Mouse (Mus musculus): Measurements from ENCODE around the gene Cacnb4. TPM values are rescaled to one million over a fixed set of nuclear protein-coding genes. Genes with fewer than 3 reads are reported as not detected.

The Cacnb4 gene
- polyA plus RNA-seq, 1 experiment: not detected

DNA sequence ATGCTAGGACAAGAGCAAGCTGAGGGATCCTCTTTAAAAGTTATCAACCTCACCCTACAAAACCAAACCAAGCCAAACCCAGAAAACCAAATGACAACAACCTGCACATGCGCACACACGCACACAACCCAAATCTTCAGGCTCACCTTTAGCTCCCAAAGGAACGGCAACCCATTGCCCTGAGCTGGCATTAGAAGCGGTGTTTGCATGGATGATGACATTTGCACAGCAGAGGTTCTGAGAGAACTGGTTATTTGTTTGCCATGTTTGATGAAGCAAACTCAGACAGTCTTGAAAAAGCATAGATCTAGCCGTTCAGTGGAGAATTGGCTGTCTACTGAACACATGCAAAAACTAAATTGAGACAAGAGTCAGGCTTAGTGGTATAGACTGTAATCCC is 198.1 kb downstream of the Cacnb4 start:
- Histone ChIP-seq H3K27ac (ENCODE audit: insufficient read depth, low read length) (no peak overlapping the region), H3K4me1 (ENCODE audit: control insufficient read depth, insufficient read depth, low read length) (no peaks in the 10 kb centered on the region)
- TF ChIP-seq POLR2A (IDR thresholded peaks at IDR 0.05; ENCODE audit: insufficient read depth, low read length) (no peak), EP300 (IDR thresholded peaks at IDR 0.05; ENCODE audit: insufficient read depth, low read depth, low read length) (no peak), CTCF (IDR thresholded peaks at IDR 0.05; ENCODE audit: low read depth, low read length) (no peak)

DNA sequence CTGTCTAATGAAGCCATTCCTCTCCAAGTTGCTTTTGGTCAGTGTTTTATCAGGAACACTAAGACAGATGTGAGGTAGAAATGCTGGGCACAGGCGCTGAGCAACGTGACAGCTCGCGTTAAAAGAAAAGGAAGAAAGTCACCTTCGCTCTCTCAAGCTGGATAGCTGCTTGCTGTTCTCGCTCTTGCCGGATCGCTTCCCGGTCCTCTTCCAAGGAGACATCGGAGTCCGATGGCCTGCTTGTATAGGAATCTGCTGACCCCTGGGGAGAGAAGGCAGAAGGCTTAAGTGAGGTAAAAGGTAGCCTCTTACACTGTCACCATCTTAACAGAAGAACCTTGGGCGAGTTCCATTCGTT is 199.1 kb downstream of the Cacnb4 start:
- H3K4me1 ChIP-seq (ENCODE audit: control insufficient read depth, insufficient read depth, low read length): no peaks in the 10 kb centered on the region
- H3K27me3 ChIP-seq (ENCODE audit: control insufficient read depth, insufficient read depth, low read length, poor library complexity, severe bottlenecking): no peaks in the 10 kb centered on the region
- H3K9ac ChIP-seq (ENCODE audit: low read depth, poor library complexity, severe bottlenecking): no peak overlapping the region
- TF ChIP-seq EP300 (IDR thresholded peaks at IDR 0.05; ENCODE audit: insufficient read depth, low read depth, low read length): no peak
- H3K27ac ChIP-seq (ENCODE audit: insufficient read depth, low read length): no peak overlapping the region
- no peaks in the 10 kb centered on the region for H3K36me3 ChIP-seq (ENCODE audit: control insufficient read depth, insufficient read depth, low read length, poor library complexity, severe bottlenecking)
- no peaks in the 10 kb centered on the region for H3K9me3 ChIP-seq (replicated peaks; ENCODE audit: control insufficient read depth, insufficient read depth, low read length, poor library complexity, severe bottlenecking)
- H3K4me3 ChIP-seq (ENCODE audit: low read depth, low read length): no peak overlapping the region

More for the DNA sequence above, 198.1 kb downstream of the Cacnb4 start:
- Histone ChIP-seq H3K27me3 (ENCODE audit: control insufficient read depth, insufficient read depth, low read length, poor library complexity, severe bottlenecking) (no peaks in the 10 kb centered on the region), H3K9ac (ENCODE audit: low read depth, poor library complexity, severe bottlenecking) (no peak overlapping the region), H3K4me3 (ENCODE audit: low read depth, low read length) (no peak overlapping the region), H3K36me3 (ENCODE audit: control insufficient read depth, insufficient read depth, low read length, poor library complexity, severe bottlenecking) (no peaks in the 10 kb centered on the region), H3K9me3 (replicated peaks; ENCODE audit: control insufficient read depth, insufficient read depth, low read length, poor library complexity, severe bottlenecking) (no peaks in the 10 kb centered on the region)

DNA sequence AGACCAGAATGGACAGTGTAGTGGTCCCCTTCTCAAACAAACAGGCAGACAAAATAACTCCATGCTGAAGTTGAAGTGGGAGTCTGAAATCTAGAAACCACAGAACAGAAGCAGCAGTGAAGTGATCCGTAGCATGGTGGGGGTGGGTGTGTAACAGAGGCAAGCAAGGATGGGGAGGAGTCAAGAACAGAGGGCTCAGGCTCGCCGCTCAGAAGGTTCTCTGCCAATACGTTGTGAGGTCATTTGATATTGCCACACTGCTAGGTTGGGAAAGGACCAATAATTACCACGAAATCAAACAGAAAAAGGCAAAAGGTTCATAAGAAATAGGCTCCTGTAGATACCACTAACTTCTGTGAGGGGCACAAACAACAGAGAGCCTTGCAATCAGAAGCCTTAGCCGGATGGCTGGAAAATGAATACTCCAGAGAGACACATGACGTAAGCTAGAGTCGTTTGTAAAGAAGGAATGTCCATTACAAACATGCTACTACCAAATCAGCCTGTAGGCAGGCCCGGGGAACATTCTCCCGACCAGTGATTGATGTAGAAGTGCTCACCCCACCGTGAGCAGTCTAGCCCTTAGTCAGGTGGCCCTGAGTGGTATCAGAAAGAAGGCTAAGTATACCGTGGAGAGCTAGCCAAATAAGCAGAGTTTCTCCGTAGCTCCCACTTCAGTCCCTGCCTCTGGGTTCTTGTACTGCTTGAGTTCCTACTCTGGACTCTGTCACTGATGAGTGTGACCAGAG is 199.7 kb downstream of the Cacnb4 start:
- no peak for TF ChIP-seq POLR2A (IDR thresholded peaks at IDR 0.05; ENCODE audit: insufficient read depth, low read length)
- no peak overlapping the region for H3K4me3 ChIP-seq (ENCODE audit: low read depth, low read length)
- no peaks in the 10 kb centered on the region for H3K9me3 ChIP-seq (replicated peaks; ENCODE audit: control insufficient read depth, insufficient read depth, low read length, poor library complexity, severe bottlenecking)
- H3K4me1 ChIP-seq (ENCODE audit: control insufficient read depth, insufficient read depth, low read length): no peaks in the 10 kb centered on the region
- no peak overlapping the region for H3K27ac ChIP-seq (ENCODE audit: insufficient read depth, low read length)
- H3K9ac ChIP-seq (ENCODE audit: low read depth, poor library complexity, severe bottlenecking): no peak overlapping the region
- H3K36me3 ChIP-seq (ENCODE audit: control insufficient read depth, insufficient read depth, low read length, poor library complexity, severe bottlenecking): no peaks in the 10 kb centered on the region
- H3K27me3 ChIP-seq (ENCODE audit: control insufficient read depth, insufficient read depth, low read length, poor library complexity, severe bottlenecking): no peaks in the 10 kb centered on the region

GRCm38 (mm10) chr2:52475854-52476253 is 200.8 kb downstream of the Cacnb4 start:
- no peak overlapping the region for H3K27ac ChIP-seq (ENCODE audit: insufficient read depth, low read length)
- H3K36me3 ChIP-seq (ENCODE audit: control insufficient read depth, insufficient read depth, low read length, poor library complexity, severe bottlenecking): no peaks in the 10 kb centered on the region
- no peaks in the 10 kb centered on the region for H3K9me3 ChIP-seq (replicated peaks; ENCODE audit: control insufficient read depth, insufficient read depth, low read length, poor library complexity, severe bottlenecking)
- H3K4me3 ChIP-seq (ENCODE audit: low read depth, low read length): no peak overlapping the region
- H3K27me3 ChIP-seq (ENCODE audit: control insufficient read depth, insufficient read depth, low read length, poor library complexity, severe bottlenecking): no peaks in the 10 kb centered on the region
- no peak overlapping the region for H3K9ac ChIP-seq (ENCODE audit: low read depth, poor library complexity, severe bottlenecking)
- TF ChIP-seq CTCF (IDR thresholded peaks at IDR 0.05; ENCODE audit: low read depth, low read length): no peak
- TF ChIP-seq POLR2A (IDR thresholded peaks at IDR 0.05; ENCODE audit: insufficient read depth, low read length): no peak
- TF ChIP-seq EP300 (IDR thresholded peaks at IDR 0.05; ENCODE audit: insufficient read depth, low read depth, low read length): no peak
- no peaks in the 10 kb centered on the region for H3K4me1 ChIP-seq (ENCODE audit: control insufficient read depth, insufficient read depth, low read length)

- no peaks in the 10 kb centered on the region for H3K27me3 ChIP-seq (ENCODE audit: control insufficient read depth, insufficient read depth, low read length, poor library complexity, severe bottlenecking)
- H3K9ac ChIP-seq (ENCODE audit: low read depth, poor library complexity, severe bottlenecking): no peak overlapping the region
- H3K9me3 ChIP-seq (replicated peaks; ENCODE audit: control insufficient read depth, insufficient read depth, low read length, poor library complexity, severe bottlenecking): no peaks in the 10 kb centered on the region
- no peak overlapping the region for H3K4me3 ChIP-seq (ENCODE audit: low read depth, low read length)
- no peaks in the 10 kb centered on the region for H3K4me1 ChIP-seq (ENCODE audit: control insufficient read depth, insufficient read depth, low read length)
- H3K27ac ChIP-seq (ENCODE audit: insufficient read depth, low read length): no peak overlapping the region
- H3K36me3 ChIP-seq (ENCODE audit: control insufficient read depth, insufficient read depth, low read length, poor library complexity, severe bottlenecking): no peaks in the 10 kb centered on the region
- TF ChIP-seq POLR2A (IDR thresholded peaks at IDR 0.05; ENCODE audit: insufficient read depth, low read length): no peak
- no peak for TF ChIP-seq CTCF (IDR thresholded peaks at IDR 0.05; ENCODE audit: low read depth, low read length)
- no peak for TF ChIP-seq EP300 (IDR thresholded peaks at IDR 0.05; ENCODE audit: insufficient read depth, low read depth, low read length)
Observed at GRCm38 (mm10) chr2:52474570-52474969, 202.1 kb downstream of the Cacnb4 start.

GRCm38 (mm10) chr2:52471545-52472291 is 204.9 kb downstream of the Cacnb4 start:
- Histone ChIP-seq H3K9me3 (replicated peaks; ENCODE audit: control insufficient read depth, insufficient read depth, low read length, poor library complexity, severe bottlenecking) (no peaks in the 10 kb centered on the region), H3K9ac (ENCODE audit: low read depth, poor library complexity, severe bottlenecking) (no peak overlapping the region), H3K4me1 (ENCODE audit: control insufficient read depth, insufficient read depth, low read length) (no peaks in the 10 kb centered on the region), H3K27me3 (ENCODE audit: control insufficient read depth, insufficient read depth, low read length, poor library complexity, severe bottlenecking) (no peaks in the 10 kb centered on the region), H3K36me3 (ENCODE audit: control insufficient read depth, insufficient read depth, low read length, poor library complexity, severe bottlenecking) (no peaks in the 10 kb centered on the region), H3K27ac (ENCODE audit: insufficient read depth, low read length) (no peak overlapping the region), H3K4me3 (ENCODE audit: low read depth, low read length) (no peak overlapping the region)
- no peak for TF ChIP-seq POLR2A (IDR thresholded peaks at IDR 0.05; ENCODE audit: insufficient read depth, low read length)
- TF ChIP-seq EP300 (IDR thresholded peaks at IDR 0.05; ENCODE audit: insufficient read depth, low read depth, low read length): no peak
- no peak for TF ChIP-seq CTCF (IDR thresholded peaks at IDR 0.05; ENCODE audit: low read depth, low read length)

Data from ES-Bruce4 (cell line).